Mouse (Mus musculus) ES-Bruce4 (cell line): ENCODE data around the gene Cyth3.

ENCODE experiments used
- CTCF ChIP-seq: IDR thresholded peaks from one replicate; pipeline ENCODE4 v1.8.1; 2011; ENCODE audit warnings: low read depth, low read length
- EP300 ChIP-seq: IDR thresholded peaks from 2 replicates; pipeline ENCODE4 v1.6.1; 2011; ENCODE audit warnings: low read depth, low read length; ENCODE audit not compliant: insufficient read depth
- POLR2A ChIP-seq: IDR thresholded peaks from one replicate; pipeline ENCODE4 v1.8.1; 2011; ENCODE audit warnings: low read length; ENCODE audit not compliant: insufficient read depth

- TF ChIP-seq CTCF (no peak), POLR2A (no peak), EP300 (no peak)
Observed at GRCm38 (mm10) chr5:143651855-143652631, 29.8 kb downstream of the Cyth3 start.
